Mouse (Mus musculus): ENCODE measurements around the gene Cdcp2. TPM values are rescaled to one million over a fixed set of nuclear protein-coding genes. Genes with fewer than 3 reads are reported as not detected.

Gene Cdcp2
- total RNA-seq (2015): not detected in 2 replicates
- total RNA-seq (2017): not detected in 2 replicates

DNA sequence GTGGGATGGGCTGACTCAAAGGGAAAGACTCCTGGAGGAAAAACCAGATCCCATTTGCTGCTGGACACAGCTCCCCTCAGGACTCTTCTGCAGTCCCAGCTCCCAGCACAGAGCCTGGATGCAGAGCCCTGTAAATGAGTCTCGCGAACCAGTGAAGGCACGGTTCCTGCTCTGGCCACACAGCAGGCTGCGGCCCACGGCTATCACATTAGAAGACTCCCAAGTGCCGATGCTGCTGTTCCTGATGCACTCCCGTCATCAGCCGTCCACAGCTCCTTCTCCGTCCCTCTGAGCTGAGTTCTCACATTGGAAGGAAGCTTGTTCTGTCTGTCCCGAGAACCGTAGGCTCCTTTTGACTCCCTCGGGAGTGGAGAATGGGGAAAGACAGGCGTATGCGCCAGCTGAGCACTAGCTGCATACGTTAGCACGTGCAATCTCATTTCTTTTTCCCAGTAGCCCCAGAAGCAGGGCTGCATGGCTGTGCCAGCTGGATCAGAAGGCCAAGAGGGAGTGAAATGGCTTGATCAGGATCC is at the start of gene Cdcp2:
Gene Cdcp2 (plus strand): TSS at position 51 of the 533 bp plus-strand sequence.
- no peak for ATAC-seq (replicated peaks; ENCODE audit: poor library complexity)

DNA sequence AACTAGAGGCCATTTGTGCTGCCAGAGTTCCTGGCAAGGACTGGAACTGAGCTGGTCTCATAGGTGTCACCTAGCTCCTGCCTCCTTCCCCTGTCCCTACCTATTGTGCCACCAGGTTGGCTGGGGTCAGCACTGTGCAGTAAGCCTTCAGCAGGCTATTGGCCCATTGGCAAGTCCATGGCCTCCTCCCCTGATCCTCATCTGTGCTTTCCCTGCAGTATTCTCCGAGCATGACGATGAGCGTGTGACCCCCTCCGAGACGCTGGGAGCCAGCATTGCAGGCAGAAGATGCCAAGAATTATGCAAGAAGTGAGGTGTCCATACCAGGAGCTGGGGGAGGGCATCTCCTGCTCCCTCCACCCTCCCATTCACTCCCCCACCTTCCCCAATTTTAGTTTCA is 48.9 kb upstream of the Cdcp2 start:
- ATAC-seq (replicated peaks; ENCODE audit: poor library complexity): peak; percentile 33; the same call in 1 of the 2 replicates

DNA sequence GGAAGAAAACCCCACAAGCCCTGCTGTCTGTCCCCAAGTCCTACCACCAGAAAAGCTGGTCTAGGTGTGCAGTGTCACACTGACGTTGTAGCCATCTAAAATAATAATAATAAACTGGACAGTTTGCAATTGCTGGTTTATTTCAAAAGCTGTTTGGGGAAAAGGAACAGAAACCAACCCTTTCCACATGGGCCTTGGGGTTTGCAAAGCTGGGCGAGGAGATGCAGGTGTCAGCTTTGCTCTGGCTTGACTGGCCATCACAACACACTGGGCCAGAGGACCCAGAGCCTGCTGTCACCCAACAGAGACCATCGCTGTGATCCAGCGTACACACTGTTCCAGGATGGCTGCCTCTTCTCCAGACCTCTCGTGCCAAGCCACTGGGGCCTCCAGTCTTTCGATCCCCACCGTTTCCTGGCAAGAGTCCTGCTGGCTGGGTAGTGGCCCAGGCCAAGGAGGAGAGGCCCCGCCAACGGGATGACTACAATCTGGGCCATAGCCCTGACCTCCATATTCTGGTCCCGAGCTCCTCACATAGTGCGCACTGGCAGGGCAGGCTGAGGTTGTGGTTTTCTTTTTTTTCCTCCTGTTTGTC is 48.0 kb upstream of the Cdcp2 start:
- peak; percentile 40; the same call in 1 of the 2 replicates for ATAC-seq (replicated peaks; ENCODE audit: poor library complexity)

DNA sequence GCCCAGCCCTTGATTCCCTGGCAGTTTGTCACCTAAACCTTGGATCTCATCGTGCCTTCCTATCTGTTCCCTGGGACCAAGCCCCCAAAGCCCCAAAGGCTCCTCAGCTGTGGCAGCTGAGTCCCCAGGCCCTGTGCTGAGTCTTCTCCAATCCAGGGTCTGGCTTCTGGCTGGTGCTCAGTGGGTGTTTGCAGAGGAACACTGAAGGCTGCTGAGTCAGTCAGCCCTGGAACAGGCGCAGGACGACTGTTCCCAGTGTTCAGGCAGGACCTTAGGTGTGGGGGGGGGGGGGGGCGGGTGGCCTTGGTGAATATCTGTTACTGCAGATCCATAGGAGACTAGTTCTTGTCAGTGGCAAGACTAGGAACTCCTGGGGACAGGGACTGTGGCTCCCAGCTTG is 44.8 kb upstream of the Cdcp2 start:
- no peak for ATAC-seq (replicated peaks; ENCODE audit: poor library complexity)

DNA sequence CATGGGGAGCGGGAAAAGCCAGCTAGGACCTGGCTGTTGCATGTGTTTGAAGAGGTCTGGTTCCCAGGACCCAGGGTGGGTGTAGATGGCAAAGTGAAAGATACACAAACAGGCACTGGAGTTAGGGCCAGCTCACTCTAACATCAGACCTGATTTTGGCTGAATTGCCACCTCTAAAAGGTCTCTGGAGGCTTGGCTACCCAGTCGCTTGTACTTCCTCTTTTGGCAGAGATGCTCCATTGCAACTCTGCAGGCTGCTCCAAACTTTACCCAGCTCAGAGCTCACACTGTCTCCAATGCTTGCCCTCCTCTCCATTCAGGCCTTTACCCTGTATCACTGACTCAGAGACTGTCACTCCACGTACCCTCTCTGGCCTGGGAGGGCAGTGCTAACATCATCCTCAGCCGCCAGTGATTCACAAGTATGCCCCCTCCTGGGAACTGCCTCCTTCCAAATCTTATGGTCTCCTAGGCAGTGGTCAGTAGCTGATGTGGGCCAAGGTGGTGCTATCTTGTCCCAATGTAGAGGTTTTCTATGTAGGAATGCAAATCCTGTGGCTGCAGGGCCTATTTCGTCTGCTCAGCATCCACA is 43.6 kb upstream of the Cdcp2 start:
- ATAC-seq (replicated peaks; ENCODE audit: poor library complexity): peak; percentile 30; the same call in 1 of the 2 replicates

DNA sequence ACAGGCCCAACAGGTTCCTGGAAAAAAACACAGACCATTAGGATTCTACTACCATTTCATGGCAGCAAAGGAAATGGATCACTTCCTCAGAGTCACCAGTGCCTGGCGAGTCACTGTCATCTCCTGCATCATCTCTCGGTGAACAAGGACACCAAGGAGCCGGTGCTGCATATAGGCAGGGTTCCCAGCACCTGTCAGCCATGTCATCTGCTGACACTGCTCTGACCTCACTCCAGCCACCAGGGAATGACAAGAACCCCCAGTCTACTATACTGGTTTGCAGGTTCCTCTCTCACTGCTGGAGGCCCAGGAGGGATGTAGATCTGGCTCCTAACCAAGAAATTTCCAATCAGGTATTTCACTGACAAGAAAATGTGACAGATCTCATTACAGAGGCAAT is 40.6 kb upstream of the Cdcp2 start:
- ATAC-seq (replicated peaks; ENCODE audit: poor library complexity): no peak

DNA sequence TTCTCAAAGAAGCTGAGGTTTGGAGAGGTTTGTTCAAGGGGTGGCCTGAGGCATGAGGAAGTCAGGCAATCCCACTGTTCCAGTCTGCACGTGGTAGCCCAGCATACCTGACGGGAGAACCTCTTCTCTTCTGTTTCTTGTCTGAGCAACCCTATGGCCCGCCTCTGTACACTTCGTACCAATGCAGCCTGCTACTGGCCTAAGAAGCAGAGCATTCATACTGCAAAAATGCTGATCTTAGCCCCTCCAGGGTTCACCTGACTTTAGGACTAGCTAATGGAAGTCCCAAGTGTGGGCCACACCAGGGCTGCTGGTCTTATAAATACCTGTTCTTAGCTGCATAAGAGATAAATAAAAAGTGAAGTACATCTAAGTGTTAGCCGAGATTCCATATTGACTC is 38.3 kb upstream of the Cdcp2 start:
- no peak for ATAC-seq (replicated peaks; ENCODE audit: poor library complexity)

DNA sequence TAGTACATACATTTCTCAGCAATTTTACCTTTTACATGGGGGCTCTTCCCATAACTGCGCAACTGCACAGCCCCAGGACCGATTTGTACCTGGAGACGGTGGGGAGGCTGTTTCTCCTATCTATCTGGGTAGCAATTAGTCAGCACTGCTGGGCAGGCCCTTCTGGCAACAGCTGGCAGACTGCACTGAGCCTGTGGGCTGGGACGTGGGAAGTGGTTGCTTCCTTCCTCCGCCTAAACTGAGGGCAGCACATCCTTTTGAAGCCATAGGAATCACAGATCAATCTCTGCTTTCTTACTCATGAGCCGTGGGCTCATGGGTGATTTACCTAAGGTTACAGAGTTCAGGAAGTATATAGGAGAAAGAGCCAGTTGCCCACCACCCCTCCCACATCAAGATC is 37.9 kb upstream of the Cdcp2 start:
- peak; percentile 61; the same call in 1 of the 2 replicates for ATAC-seq (replicated peaks; ENCODE audit: poor library complexity)

DNA sequence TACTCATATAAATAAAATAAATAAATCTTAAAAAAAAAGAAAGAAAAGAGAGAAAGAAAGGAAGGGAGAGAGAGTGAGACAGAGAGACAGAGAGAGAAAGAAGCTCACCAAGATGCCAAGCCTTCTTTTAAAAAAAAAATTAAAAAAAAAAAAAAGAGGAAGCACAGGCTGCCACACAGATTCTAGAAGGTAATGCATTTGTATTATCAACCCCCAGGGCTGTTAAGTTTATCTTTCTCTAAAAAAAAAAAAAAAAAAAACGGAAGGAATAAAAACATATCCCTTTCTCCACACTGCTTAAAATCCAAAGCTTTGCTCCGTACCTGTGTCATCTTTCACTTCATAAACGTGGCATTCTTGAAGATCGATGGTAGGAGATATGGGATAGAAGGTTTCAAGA is 35.1 kb upstream of the Cdcp2 start:
- ATAC-seq (replicated peaks; ENCODE audit: poor library complexity): no peak

DNA sequence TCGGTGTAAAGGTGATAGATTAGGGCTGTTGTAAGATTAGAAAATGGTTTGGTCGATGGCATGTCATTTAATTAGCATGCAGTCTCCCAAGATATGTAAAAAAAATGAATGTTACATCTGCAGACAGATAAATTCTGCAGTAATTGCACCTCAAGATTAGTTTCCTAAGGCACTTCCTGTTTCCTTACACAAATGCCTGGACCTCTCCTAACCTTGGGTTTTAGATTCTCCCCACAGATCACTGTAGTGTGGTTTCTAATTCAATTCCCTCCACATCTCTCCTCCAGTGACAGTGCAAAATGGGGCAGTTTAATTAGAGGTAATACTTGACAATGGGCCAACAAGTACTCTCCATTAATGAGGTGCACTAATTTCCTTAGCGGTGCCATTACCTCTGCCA is 33.5 kb upstream of the Cdcp2 start:
- no peak for ATAC-seq (replicated peaks; ENCODE audit: poor library complexity)

DNA sequence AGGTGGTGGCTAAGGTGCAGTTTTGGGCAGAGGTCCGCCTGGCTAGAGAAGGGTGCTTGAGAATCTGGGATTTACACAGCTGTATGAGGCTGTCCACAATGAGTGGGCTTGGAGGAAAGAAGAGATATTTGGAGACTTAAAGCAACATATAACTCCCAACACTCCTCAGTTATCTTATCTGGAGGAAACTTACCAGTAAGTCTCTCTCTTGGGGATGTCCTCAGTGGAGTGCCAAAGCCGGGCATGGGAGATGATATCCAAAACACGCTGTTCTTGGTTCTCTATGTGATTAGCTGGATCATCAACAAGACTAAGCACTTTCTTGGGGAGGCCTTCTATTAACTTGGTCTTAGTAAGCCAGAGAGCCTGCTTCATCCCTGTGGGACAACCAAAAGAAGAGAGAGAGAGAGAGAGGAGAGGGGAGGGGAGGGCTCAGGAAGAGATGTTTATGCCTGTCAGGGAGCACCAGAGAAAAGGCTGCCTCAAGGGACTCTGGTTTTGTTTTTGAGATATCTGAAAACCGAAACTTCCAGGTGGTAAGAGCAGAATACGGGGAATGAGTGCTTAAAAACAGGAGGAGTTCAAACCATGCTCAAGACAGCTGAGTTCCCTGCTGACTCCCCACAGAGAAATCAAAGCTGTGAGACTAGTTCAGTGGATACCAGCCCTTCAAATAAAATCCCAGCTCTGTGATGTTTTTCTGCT is 32.1 kb upstream of the Cdcp2 start:
- ATAC-seq (replicated peaks; ENCODE audit: poor library complexity): no peak

DNA sequence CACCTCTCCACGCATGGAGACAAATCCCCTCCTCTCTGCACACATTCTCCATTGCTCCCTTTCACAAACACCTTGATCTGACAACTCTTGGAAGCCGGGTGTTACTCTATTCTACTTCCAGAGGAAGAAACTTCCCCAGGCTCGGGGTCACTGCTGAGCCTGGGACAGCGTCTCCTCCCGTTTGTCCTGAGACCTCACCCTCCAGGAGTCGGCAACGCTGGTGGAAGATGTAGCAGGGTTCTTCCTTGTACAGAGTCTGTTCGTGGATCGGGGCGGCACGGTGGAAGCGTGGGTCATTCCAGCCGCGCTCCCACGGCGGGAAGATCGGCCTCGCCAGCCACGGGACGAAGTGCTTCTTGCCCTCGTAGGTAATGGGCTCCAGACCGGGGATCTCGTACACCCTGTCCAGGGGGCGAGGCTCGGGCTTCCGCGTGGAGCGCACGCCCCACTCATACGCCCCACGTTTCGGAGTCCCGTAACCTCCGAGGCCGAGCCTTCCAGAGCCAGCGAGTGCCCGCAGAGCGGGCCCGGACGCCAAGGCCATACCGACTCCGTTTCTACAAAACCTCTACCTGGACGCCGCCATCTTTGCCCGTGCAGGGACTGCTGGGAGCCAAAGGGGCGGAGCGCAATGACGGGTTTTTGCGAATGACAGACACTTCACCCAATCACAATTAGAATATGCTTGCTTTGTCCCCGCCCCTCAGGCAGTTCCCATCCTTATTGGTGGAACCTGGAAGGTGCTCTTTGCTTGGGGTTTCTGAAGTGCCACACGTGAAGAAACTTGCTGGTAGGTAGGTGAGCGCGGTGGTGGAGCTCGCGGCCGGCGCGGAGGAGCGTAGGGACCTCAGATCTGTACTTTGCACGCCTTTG is 30.2 kb upstream of the Cdcp2 start, which contains the start of the genes Mrpl37 and Cyb5rl:
Gene Mrpl37 (minus strand): TSS at position 617 of the 873 bp plus-strand sequence.
Gene Cyb5rl (plus strand): TSS at position 737 of the 873 bp plus-strand sequence.
- ATAC-seq (replicated peaks; ENCODE audit: poor library complexity): peak; percentile 99

DNA sequence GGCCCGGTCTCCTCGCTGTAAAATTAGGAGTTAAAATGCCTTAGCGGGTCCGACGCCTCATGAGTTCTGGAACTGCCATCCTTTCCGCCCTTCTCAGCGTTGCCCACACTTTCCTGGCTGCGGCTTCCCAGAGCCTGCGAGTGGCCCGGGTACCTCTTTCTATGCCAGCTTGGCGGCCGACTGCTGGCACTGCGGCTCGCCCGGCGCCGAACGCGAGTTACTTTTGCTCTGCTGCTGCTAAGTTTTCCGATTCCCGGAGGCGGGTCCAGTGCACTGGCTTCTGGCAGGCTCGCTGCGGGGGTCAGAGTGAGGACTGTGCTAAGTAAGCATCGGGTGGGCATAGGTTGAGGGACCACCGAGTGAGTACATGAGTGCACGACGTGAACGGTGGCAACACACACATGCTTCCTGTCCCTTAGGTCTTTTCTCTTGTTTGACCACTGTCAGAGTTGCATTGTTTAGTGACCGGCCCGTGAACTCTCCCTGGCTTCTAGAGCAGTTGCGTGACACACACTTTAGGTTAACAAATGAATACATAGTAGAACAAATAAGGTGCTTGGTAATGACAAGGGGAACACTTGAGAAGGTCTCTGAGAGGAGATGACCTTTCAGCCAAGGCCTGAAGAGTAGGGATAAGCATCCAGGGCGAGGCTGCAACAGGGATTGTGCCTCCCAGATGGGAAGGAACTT is 29.4 kb upstream of the Cdcp2 start:
- ATAC-seq (replicated peaks; ENCODE audit: poor library complexity): peak; percentile 44

DNA sequence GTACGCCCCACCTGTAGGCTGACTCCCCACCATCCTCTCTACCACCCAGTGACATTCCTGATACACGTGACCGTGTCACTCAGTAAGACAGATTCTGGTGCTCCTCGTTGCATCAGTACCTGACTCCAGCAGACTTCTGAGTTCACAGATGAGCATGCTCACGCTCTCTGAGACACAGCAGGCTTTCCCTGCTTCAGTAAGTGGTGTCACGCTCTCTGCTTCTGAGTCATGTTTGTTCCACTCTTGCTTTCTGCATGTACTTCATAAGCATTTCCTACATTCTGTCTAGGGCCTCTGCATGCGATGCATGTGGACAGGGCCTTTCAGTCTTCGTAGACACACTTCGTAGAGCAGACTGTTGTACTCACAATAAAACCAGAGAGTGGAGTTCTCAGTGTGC is 24.3 kb upstream of the Cdcp2 start:
- no peak for ATAC-seq (replicated peaks; ENCODE audit: poor library complexity)

DNA sequence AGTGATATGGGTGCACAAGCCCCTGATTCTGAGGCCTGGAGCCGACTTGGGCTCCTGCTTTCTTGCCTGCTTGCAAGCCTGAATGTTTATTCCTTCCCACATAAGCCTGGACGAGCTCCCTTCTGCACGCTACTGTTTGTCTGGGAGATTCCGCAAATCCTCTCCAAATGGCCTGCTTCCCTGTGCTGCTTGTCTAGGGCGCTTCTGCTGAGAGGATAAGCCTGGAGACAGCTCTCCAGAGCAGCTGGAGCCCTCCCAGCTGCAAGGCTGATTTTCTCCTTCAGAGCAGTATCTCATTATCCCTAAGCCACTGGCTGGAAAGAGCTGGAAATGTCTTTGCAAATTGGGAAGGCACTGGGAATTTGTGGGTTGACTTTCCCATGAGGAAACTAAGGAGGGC is 21.2 kb upstream of the Cdcp2 start:
- ATAC-seq (replicated peaks; ENCODE audit: poor library complexity): no peak

DNA sequence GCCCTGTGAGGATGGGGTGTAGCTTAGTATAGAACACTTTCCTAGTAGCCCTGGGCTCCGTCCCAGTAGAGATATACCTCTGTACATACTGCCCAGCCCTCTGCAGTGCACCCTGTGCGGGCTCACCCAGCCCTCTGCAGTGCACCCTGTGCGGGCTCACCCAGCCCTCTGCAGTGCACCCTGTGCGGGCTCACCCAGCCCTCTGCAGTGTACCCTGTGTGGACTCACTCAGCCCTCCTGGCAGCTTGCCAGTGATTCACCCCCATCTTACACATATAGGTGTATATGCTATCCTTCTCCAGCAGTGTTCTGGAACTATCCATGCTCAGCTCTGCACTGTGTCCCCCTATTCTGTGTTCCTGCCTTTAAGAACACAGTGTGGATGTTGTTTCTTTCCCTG is 17.8 kb upstream of the Cdcp2 start:
- ATAC-seq (replicated peaks; ENCODE audit: poor library complexity): no peak

DNA sequence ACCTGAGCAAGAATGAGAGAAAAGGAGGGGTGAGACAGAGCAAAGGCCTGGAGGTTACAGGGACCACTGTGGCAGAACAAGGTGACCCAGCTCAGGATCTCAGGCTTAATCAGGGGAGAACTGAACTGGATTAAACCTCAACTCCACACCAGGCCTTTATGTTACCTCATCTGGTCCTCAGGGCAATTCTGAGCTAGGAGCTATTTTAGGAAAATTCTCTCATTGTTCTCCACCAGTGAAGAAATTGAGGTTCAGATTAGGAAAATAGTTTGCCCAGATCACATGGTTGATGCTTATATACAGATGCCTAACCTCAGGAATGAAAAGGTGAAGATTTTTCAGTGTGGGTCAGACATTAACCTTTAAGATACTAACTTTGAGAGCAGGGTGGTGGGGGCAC is 17.0 kb upstream of the Cdcp2 start:
- no peak for ATAC-seq (replicated peaks; ENCODE audit: poor library complexity)

DNA sequence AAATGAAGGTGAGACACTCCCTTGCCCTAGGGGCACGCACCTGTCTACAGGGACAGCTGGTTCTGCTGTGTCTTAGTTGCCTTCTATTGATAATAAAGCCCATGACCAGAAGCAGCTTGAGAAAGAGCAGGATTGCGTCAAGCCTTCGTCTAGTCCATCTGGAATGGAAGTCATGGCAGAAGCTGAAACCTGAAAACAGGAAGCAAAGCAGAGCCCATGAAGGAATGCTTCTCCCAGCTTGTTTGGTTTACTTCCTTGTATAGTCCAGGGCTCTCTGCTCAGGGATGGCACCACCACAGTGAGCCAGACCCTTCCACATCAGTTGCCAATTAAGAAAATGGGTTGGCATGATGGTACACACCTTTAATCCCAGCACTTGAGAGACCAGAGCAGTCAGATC is 14.5 kb upstream of the Cdcp2 start:
- ATAC-seq (replicated peaks; ENCODE audit: poor library complexity): peak; percentile 62

DNA sequence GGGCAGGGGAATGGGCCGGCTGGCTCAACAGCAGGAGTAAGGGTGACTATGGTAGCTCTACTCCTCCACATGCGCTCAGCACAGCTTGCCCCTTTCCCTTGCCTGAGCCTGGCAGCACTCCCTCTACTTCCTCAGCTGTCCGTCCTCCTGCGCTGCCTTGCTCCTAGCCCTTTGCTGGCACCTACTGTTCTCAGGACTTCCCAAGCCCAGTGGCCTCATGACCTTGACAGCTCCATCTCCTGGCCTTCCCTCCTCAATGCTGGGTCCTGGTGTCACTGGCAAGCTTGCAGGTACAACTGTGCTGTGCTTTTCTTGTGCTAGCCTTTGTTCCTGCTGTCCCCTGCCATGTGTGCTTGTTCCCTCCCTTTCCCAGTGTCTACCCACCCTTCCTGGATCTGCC is 13.6 kb upstream of the Cdcp2 start:
- ATAC-seq (replicated peaks; ENCODE audit: poor library complexity): no peak

DNA sequence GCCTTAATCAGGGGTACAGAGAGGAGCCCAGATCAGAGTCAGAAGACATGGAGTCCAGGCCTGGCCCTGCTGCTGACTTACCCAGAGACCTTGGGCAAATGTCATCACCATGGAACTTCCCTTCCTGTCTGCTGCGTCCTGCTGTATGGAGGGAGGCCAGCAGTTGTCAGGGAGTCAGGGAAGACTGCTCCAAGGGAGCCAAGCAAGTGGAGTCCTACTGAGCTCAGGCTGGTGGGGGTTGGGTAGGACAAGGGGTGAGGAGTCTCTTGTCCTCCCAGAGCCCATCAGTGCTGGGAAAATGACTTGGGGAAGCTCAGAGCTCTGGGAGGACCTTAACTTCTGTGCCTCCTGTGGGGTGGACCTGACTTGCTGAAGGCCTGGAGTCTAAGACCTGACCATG is 12.3 kb upstream of the Cdcp2 start:
- no peak for ATAC-seq (replicated peaks; ENCODE audit: poor library complexity)

Measured in megakaryocyte progenitor cell, adult 5-6 weeks (primary cell).